In the genomic region with DNA sequence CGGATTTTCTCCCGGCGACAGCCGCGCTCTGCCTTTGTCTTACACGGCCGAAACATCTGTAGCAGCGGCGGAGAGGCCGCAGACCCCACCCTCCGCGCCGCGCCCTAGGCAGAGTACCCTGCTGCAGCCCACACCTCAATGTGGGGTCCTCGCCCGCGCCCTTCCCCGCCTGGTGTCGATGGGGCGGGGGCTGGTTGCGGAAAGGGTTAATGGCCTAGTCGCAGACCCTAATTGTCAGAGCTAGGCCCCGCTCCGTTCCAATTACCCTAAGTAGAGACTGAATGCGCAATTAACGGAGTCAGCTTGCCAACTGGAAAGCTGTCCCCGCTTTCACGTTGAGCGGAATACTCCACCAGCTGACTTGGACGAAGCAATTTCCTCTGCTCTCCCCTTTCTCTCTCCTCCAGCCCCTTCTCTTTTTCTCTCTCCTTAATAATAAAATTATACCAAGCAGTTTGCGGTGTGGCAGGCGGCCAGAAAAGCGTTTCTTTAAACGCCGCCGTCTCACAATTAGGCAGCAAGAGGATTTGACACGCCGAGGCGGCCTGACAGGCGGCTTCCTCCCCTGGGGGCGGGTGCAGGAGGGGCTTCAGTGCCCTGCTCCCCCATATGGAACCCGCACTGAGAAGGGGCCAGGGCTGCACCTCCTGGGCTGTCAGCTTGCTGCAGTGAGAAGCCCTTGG, we compare ENCODE assay signal across 8 mouse cellular contexts. TPM values are rescaled to one million over a fixed set of nuclear protein-coding genes. Genes with fewer than 3 reads are reported as not detected.
DNase-seq lines count a peak whose midpoint lies in the region; ATAC-seq and TF ChIP-seq lines count a peak whose summit lies in the region.

No protein-coding gene starts in this region.

- H3K4me2 ChIP-seq in intestine, embryonic 14.5 days (ENCODE audit: low read length): peak overlapping the region; percentile 99
- H3K4me2 ChIP-seq in midbrain, embryonic 12.5 days (replicated peaks): peak overlapping the region; percentile 100
- H3K4me2 ChIP-seq in stomach, postnatal 0 days (replicated peaks; ENCODE audit: low read depth): peak overlapping the region; percentile 100

- H3K9ac ChIP-seq in intestine, embryonic 14.5 days (ENCODE audit: low read length): peak overlapping the region; percentile 65
- peak overlapping the region; percentile 74 for H3K9ac ChIP-seq in midbrain, embryonic 12.5 days (replicated peaks)
- H3K9ac ChIP-seq in stomach, postnatal 0 days (ENCODE audit: low read length): peak overlapping the region; percentile 68

- H3K9me3 ChIP-seq in intestine, embryonic 14.5 days (ENCODE audit: control insufficient read depth, low read length): no peaks in the 10 kb centered on the region
- no peaks in the 10 kb centered on the region for H3K9me3 ChIP-seq in midbrain, embryonic 12.5 days
- H3K9me3 ChIP-seq in stomach, postnatal 0 days (ENCODE audit: control insufficient read depth, low read length): no peaks in the 10 kb centered on the region

- H3K36me3 ChIP-seq in intestine, embryonic 14.5 days (ENCODE audit: control insufficient read depth, insufficient read depth, low read length): peaks cover 15% of the 10 kb centered on the region; the same call in 1 of the 2 replicates
- H3K36me3 ChIP-seq in midbrain, embryonic 12.5 days: no peaks in the 10 kb centered on the region
- peaks cover 2% of the 10 kb centered on the region; the same call in 1 of the 2 replicates for H3K36me3 ChIP-seq in stomach, postnatal 0 days (ENCODE audit: control insufficient read depth, insufficient read depth, low read length)

- intact Hi-C loops in left cerebral cortex, postnatal 25 days (cut with DNase I): loop anchor here (1.0 kb wide), 2 partner anchors 38 to 71 kb away; no protein-coding TSS in a partner anchor

- H3K27me3 ChIP-seq in intestine, embryonic 14.5 days (replicated peaks; ENCODE audit: control insufficient read depth, insufficient read depth, low read length): no peaks in the 10 kb centered on the region
- H3K27me3 ChIP-seq in midbrain, embryonic 12.5 days: peaks cover 20% of the 10 kb centered on the region; the same call in 1 of the 2 replicates
- H3K27me3 ChIP-seq in stomach, postnatal 0 days (ENCODE audit: control insufficient read depth, insufficient read depth, low read length): no peaks in the 10 kb centered on the region

- TF ChIP-seq EP300 in stomach, postnatal 0 days (optimal IDR thresholded peaks at IDR 0.05): no peak

- ATAC-seq in intestine, embryonic 14.5 days (replicated peaks; ENCODE audit: low FRiP score, low TSS enrichment, low read depth): peak; percentile 6; the same call in 1 of the 2 replicates
- peak; percentile 60 for ATAC-seq in midbrain, embryonic 12.5 days (ENCODE audit: low FRiP score, low read depth)
- ATAC-seq in stomach, postnatal 0 days (ENCODE audit: low FRiP score, low TSS enrichment): no peak

- peak; percentile 38 to 71 for DNase-seq in adrenal gland, adult (ENCODE audit: inconsistent age in 2 of 2, low spot score in 1 of 2)
- no peak for DNase-seq in adrenal gland, postnatal 4 days (ENCODE audit: low spot score in 2 of 2)
- DNase-seq in cerebellum, adult 18-20 months: peak; percentile 53 to 69
- peak; percentile 58 for DNase-seq in forelimb bud, embryonic 11.5 days (ENCODE audit: low read depth, low spot score)
- DNase-seq in intestine, embryonic 14.5 days (ENCODE audit: low spot score): peak; percentile 80
- peak; percentile 69 to 73 for DNase-seq in left cerebral cortex, postnatal 25 days (ENCODE audit: low spot score in 2 of 2)
- no peak for DNase-seq in stomach, postnatal 0 days (ENCODE audit: low spot score)

- H3K4me3 ChIP-seq in intestine, embryonic 14.5 days (ENCODE audit: low read depth, low read length): peak overlapping the region; percentile 57
- H3K4me3 ChIP-seq in midbrain, embryonic 12.5 days: peak overlapping the region; percentile 61
- peak overlapping the region; percentile 67 for H3K4me3 ChIP-seq in stomach, postnatal 0 days (ENCODE audit: low read depth, low read length)

- TF ChIP-seq CTCF in stomach, postnatal 0 days (IDR thresholded peaks at IDR 0.05; ENCODE audit: low read depth): no peak

- 1% methylated on average over 42 of the region's 42 CpGs for whole genome bisulfite sequencing in intestine, embryonic 14.5 days
- WGBS in midbrain, embryonic 12.5 days: under 1% methylated on average over 42 of the region's 42 CpGs
- WGBS in stomach, postnatal 0 days: 4% methylated on average over 42 of the region's 42 CpGs

- peak overlapping the region; percentile 88 for H3K27ac ChIP-seq in intestine, embryonic 14.5 days (ENCODE audit: low read depth)
- peak overlapping the region; percentile 94 for H3K27ac ChIP-seq in midbrain, embryonic 12.5 days (replicated peaks)
- H3K27ac ChIP-seq in stomach, postnatal 0 days (replicated peaks): peak overlapping the region; percentile 81

- peaks cover 77% of the 10 kb centered on the region for H3K4me1 ChIP-seq in intestine, embryonic 14.5 days (replicated peaks; ENCODE audit: control insufficient read depth, insufficient read depth, low read length)
- H3K4me1 ChIP-seq in midbrain, embryonic 12.5 days: peaks cover 70% of the 10 kb centered on the region
- peaks cover 27% of the 10 kb centered on the region for H3K4me1 ChIP-seq in stomach, postnatal 0 days (replicated peaks; ENCODE audit: control insufficient read depth, insufficient read depth)

RNA-seq across cellular contexts. Expression of a gene that starts 45.3 kb away (rescaled TPM):
- total RNA-seq in adrenal gland, postnatal 4 days (2021): 100 to 1,000 TPM; 135 to 160 TPM
- polyA plus RNA-seq in intestine, embryonic 14.5 days (2014; fragmentation: Nextera tagmentation; extraction: Ambion mirVana): 85.0 and 97.7 TPM in 2 replicates
- 10 to 100 TPM; 42.3 to 50.7 TPM for total RNA-seq in left cerebral cortex, postnatal 25 days (2021)
- polyA plus RNA-seq in midbrain, embryonic 12.5 days (2016; fragmentation: Nextera tagmentation; extraction: Ambion mirVana): 46.8 and 56.8 TPM in 2 replicates
- polyA plus RNA-seq in stomach, postnatal 0 days (2015; fragmentation: Nextera tagmentation; extraction: Ambion mirVana): 44.7 and 47.9 TPM in 2 replicates

Comparison
In these comparisons a context has a peak if more than half of its experiments do, and no peak if none do; other contexts are left out.
1. DNase-seq: peak in adrenal gland, adult (2 of 2), cerebellum, adult 18-20 months (2 of 2), forelimb bud, embryonic 11.5 days (single experiment), intestine, embryonic 14.5 days (single experiment) and left cerebral cortex, postnatal 25 days (2 of 2); none in adrenal gland, postnatal 4 days (0 of 2) and stomach, postnatal 0 days (single experiment).
2. Peak in every context shown above with its lines, with median percentiles within 50 percentile points of each other: H3K27ac ChIP-seq, H3K4me2 ChIP-seq, H3K4me3 ChIP-seq and H3K9ac ChIP-seq.